Mouse (Mus musculus): ENCODE data around the gene Gm5108.

DNA sequence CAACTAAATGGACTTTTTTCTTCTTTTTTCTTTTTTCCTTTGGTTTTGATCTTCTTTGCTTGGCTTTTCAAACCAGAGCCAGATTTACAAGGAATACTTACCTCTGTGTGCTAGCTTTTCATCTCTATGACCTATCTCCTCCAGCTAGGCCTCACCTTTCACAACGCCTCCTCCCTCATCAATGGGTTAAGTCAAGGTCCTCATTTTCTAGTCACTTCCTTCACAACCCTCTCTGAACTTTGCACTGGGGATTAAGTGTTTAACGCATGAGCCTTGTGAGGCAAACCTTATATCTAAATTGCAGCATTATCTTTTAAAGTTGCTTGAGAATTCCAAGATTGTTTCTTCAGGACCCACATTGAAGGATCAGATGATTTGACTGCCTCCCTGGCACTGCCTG is 63.0 kb downstream of the Gm5108 start:
- TF ChIP-seq CTCF (IDR thresholded peaks at IDR 0.05; ENCODE audit: low read depth), result no peak
- TF ChIP-seq EP300 (IDR thresholded peaks at IDR 0.05; ENCODE audit: low read depth), result no peak
